Mouse (Mus musculus) C2C12 (cell line): ENCODE data around the gene Fcho2. TPM values are rescaled to one million over a fixed set of nuclear protein-coding genes. Genes with fewer than 3 reads are reported as not detected.
A peak's percentile ranks its signal among the peaks of the same experiment; 100 is the strongest.

ENCODE experiments used
- H3K27me3 ChIP-seq: one replicate; pipeline ENCODE4 v1.6.1; 2011; ENCODE audit not compliant: control insufficient read depth, insufficient read depth, insufficient read length
- H3K36me3 ChIP-seq: one replicate; pipeline ENCODE4 v1.6.1; 2011; ENCODE audit not compliant: control insufficient read depth, insufficient read depth
- H3K4me3 ChIP-seq: one replicate; pipeline ENCODE4 v1.5.1; 2011; ENCODE audit warnings: mild to moderate bottlenecking, control low read depth; ENCODE audit not compliant: poor library complexity, insufficient read depth, severe bottlenecking
- H3K79me2 ChIP-seq: one replicate; pipeline ENCODE4 v1.6.1; 2011; ENCODE audit not compliant: control insufficient read depth, insufficient read depth
- H3K79me3 ChIP-seq: one replicate; pipeline ENCODE4 v1.6.1; 2011; ENCODE audit warnings: low read depth, control low read depth
- H3ac ChIP-seq: one replicate; pipeline ENCODE3; 2011; ENCODE audit warnings: low read depth; ENCODE audit not compliant: control insufficient read depth, insufficient read length
- CEBPB ChIP-seq: IDR thresholded peaks from one replicate; pipeline ENCODE4 v1.6.1; 2011; ENCODE audit warnings: low read depth, mild to moderate bottlenecking, control low read depth, moderate library complexity
- CTCF ChIP-seq: IDR thresholded peaks from one replicate; pipeline ENCODE4 v1.5.1; 2011; ENCODE audit not compliant: control insufficient read depth, insufficient read depth, insufficient read length
- FOSL1 ChIP-seq: IDR thresholded peaks from one replicate; pipeline ENCODE4 v1.8.0; 2011; ENCODE audit warnings: mild to moderate bottlenecking, low read length; ENCODE audit not compliant: poor library complexity, insufficient read depth, severe bottlenecking
- MAX ChIP-seq: IDR thresholded peaks from one replicate; pipeline ENCODE4 v1.6.1; 2011; ENCODE audit warnings: mild to moderate bottlenecking, control low read depth
- MYOD1 ChIP-seq: IDR thresholded peaks from one replicate; pipeline ENCODE4 v1.6.1; 2011; ENCODE audit warnings: low read depth; ENCODE audit not compliant: control insufficient read depth, insufficient read length
- MYOG ChIP-seq: IDR thresholded peaks from one replicate; pipeline ENCODE4 v1.6.1; 2011; ENCODE audit not compliant: control insufficient read depth, insufficient read length; ENCODE audit errors: extremely low read depth
- USF1 ChIP-seq: IDR thresholded peaks from one replicate; pipeline ENCODE4 v1.6.1; 2011; ENCODE audit warnings: low read depth, mild to moderate bottlenecking, control low read depth, moderate library complexity
- polyA plus RNA-seq: library from polyadenylated mRNA; unstranded; fragments of >200 nt; fragmentation: generic; extraction: Trizol; gene quantifications from one replicate; pipeline ENCODE4 v1.2.1, GENCODE M21; 2012; ENCODE audit warnings: missing spikeins

Gene Fcho2
- polyA plus RNA-seq, 1 experiment = 3.1 TPM

DNA sequence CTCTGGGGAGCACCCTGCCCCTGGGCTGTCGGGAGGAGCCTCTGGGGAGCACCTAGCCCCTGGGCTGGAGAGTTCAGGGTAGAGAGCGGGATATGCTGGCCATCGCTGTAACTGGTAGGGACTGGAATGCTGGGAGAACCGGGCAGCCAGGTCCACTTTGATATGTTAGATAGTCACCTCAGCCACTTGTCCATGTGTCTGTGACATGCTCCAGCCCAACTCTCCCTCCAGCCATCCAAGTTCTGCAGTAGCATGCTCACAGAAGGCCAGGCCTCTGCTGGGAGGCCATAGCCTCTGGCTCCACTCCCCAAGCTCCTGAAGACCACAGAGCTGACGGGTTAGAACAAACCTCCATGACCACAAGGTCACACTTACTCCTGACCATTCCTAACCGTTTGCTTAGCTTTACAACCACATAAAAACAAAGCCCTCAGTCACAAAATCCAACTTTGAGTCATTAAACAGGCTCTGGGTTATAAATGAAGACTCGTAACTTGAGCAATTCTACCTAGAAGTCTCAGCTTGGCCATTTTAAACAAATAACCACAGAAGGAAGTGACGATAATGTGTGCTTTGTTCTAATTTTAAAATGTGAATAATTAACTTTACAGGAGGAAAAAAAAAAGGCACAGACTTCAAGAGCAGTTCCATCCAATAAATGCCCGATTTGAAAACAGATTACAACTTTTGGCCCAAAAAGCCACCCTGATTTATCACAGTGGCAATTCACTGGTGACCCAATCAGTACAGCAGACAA lies 130.9 kb downstream of the Fcho2 start:
- Histone ChIP-seq H3ac (no peak overlapping the region), H3K79me3 (peaks cover 9% of the 10 kb centered on the region), H3K27me3 (no peaks in the 10 kb centered on the region), H3K36me3 (peaks cover 11% of the 10 kb centered on the region), H3K4me3 (no peak overlapping the region), H3K79me2 (peaks cover 16% of the 10 kb centered on the region)
- TF ChIP-seq CTCF (no peak), MYOD1 (peak; percentile 15), USF1 (no peak), MYOG (no peak), FOSL1 (no peak)

GRCm38 (mm10) chr13:98683412-98683811 lies 131.8 kb downstream of the Fcho2 start:
- H3K79me2 ChIP-seq = peaks cover 7% of the 10 kb centered on the region
- H3K4me3 ChIP-seq = no peak overlapping the region
- no peak for TF ChIP-seq MYOG
- no peak for TF ChIP-seq MYOD1
- TF ChIP-seq CTCF = no peak
- TF ChIP-seq CEBPB = no peak
- no peak for TF ChIP-seq MAX
- TF ChIP-seq FOSL1 = no peak
- no peak for TF ChIP-seq USF1
- H3K79me3 ChIP-seq = peaks cover 3% of the 10 kb centered on the region
- H3ac ChIP-seq = no peak overlapping the region
- peaks cover 11% of the 10 kb centered on the region for H3K36me3 ChIP-seq
- H3K27me3 ChIP-seq = no peaks in the 10 kb centered on the region

DNA sequence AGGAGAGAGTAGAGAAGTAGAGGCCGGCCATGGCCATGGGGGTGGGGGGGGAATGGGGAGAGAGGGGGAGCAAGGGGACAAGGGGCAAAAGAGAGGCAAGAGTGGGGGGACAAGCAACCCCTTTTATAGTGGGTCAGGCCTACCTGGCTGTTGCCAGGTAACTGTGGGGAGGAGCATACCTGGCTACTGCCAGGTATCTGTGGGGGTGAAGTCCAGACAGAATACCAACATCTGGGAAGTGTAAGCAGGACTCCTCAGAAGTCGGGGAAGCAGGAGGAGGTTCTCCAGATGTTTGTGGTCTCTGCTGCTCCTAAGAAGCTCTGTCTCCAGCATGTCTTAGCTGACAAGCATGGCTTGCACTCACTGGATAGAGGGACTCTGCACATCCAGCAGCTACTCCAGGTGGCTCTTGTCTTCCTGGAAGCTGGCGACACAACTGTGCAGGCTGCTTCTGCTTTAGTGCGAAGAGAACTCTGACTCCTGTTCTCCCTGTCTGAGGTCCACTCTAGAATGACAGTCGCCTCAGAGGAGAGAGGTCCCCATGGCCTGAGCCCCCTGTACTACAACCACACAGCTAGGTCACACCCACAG lies 134.7 kb downstream of the Fcho2 start:
- Histone ChIP-seq H3K27me3 (no peaks in the 10 kb centered on the region), H3K79me2 (no peaks in the 10 kb centered on the region), H3K36me3 (no peaks in the 10 kb centered on the region), H3K79me3 (no peaks in the 10 kb centered on the region), H3ac (no peak overlapping the region), H3K4me3 (no peak overlapping the region)
- TF ChIP-seq MAX (no peak), FOSL1 (no peak), USF1 (no peak), CEBPB (no peak), MYOD1 (no peak), CTCF (no peak), MYOG (no peak)

DNA sequence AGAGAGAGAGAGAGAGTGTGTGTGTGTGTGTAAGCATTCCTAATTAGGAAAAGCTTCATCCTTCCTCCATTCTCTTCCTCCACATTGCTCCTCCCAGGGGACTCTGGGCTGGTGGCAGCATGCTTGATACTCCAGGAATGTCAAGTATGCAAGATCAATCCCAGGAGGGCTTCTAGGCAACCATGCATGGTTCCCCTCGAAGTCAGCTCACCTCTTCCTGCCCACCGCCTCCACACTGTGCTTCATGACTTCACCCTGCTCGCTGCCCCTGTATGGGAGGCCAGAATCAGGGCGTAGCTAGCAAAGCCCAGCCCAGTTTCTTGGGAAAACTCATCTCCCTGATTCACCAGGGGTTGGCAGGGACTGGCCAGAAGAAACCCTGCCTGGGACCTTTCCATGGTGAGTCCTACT lies 135.6 kb downstream of the Fcho2 start:
- no peaks in the 10 kb centered on the region for H3K79me3 ChIP-seq
- H3K4me3 ChIP-seq = no peak overlapping the region
- H3K36me3 ChIP-seq = no peaks in the 10 kb centered on the region
- no peak overlapping the region for H3ac ChIP-seq
- TF ChIP-seq USF1 = no peak
- no peak for TF ChIP-seq MYOD1
- TF ChIP-seq MAX = no peak
- no peak for TF ChIP-seq CEBPB
- TF ChIP-seq FOSL1 = no peak
- TF ChIP-seq CTCF = no peak
- TF ChIP-seq MYOG = no peak
- no peaks in the 10 kb centered on the region for H3K79me2 ChIP-seq
- no peaks in the 10 kb centered on the region for H3K27me3 ChIP-seq

- H3K79me2 ChIP-seq = no peaks in the 10 kb centered on the region
- H3K79me3 ChIP-seq = no peaks in the 10 kb centered on the region
- no peaks in the 10 kb centered on the region for H3K36me3 ChIP-seq
- H3K27me3 ChIP-seq = no peaks in the 10 kb centered on the region
- H3ac ChIP-seq = no peak overlapping the region
- no peak overlapping the region for H3K4me3 ChIP-seq
- no peak for TF ChIP-seq MAX
- TF ChIP-seq CEBPB = no peak
- TF ChIP-seq CTCF = no peak
- TF ChIP-seq FOSL1 = no peak
- no peak for TF ChIP-seq MYOD1
- no peak for TF ChIP-seq MYOG
- no peak for TF ChIP-seq USF1
Measured at GRCm38 (mm10) chr13:98679230-98679629, 136.0 kb downstream of the Fcho2 start.
